8 mouse cellular contexts compared by ENCODE assay signal in the genomic region with DNA sequence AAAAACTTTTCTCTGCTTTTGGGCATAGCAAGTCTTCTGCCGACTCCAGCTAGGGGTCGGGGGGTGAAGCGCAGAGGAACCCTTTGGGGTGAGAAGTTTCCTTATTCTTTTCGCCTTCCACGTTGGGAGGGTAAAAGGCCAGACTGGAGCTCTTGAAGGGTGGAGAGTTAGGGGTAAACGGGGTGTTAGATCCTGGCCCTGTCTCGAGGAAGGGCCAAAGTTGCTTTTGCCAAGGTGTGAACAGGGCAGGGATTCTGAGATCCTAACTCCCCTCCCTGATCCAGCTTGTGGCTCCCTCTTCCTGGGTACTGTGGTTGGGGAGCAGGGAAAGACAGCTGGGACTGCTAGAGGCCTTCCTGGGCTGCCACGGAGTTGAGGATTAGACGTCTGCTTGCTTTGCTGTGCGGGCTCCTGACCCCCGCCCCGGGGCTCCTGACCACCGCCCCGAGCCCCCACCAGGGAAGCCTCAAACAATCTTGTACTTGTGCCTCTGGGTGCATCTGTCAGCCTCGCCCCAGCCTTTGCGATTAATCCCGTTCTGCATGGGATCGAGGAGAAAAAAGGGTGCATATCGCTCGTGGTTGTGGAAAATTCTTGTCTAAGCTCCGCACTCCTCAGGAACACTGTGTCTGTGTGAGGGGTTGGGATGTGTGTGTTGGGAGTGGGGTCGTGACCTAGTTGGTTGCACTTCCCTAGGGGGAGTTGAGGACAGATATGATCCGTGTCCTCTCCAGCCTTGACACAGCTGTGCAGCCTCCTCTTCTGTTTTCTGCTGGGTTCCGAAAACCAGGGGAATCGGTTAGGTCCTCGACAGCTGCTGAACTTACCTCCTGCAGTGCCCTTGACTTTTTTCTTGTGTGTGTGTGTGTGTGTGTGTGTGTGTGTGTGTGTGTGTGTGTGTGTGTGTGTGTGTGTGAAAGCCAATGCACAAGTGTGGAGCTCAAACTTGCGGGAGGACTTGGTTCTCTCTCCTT. TPM values are rescaled to one million over a fixed set of nuclear protein-coding genes. Genes with fewer than 3 reads are reported as not detected.
A peak's percentile ranks its signal among the peaks of the same experiment; 100 is the strongest.
DNase-seq lines count a peak whose midpoint lies in the region; ATAC-seq and TF ChIP-seq lines count a peak whose summit lies in the region.

No protein-coding gene starts in this region.

- peak overlapping the region; percentile 85 for H3K27ac ChIP-seq in lung, postnatal 0 days (ENCODE audit: low read length)
- H3K27ac ChIP-seq in limb, embryonic 12.5 days: no peak overlapping the region
- no peak overlapping the region for H3K27ac ChIP-seq in olfactory bulb, adult 2 months (ENCODE audit: insufficient read depth, low read depth, low read length)

- no peaks in the 10 kb centered on the region for H3K9me3 ChIP-seq in lung, postnatal 0 days (ENCODE audit: low read length)
- H3K9me3 ChIP-seq in limb, embryonic 12.5 days: no peaks in the 10 kb centered on the region

- peak overlapping the region; percentile 90 for H3K9ac ChIP-seq in lung, postnatal 0 days (replicated peaks; ENCODE audit: low read depth)
- H3K9ac ChIP-seq in limb, embryonic 12.5 days (replicated peaks): peak overlapping the region; percentile 67

- no peaks in the 10 kb centered on the region for H3K27me3 ChIP-seq in lung, postnatal 0 days (replicated peaks; ENCODE audit: insufficient read depth, low read length)
- peaks cover 45% of the 10 kb centered on the region for H3K27me3 ChIP-seq in limb, embryonic 12.5 days

- peak; percentile 52 for DNase-seq in adrenal gland, adult 2 months
- no peak for DNase-seq in adrenal gland, adult 18-20 months (ENCODE audit: low spot score in 2 of 2)
- DNase-seq in lung, postnatal 0 days (ENCODE audit: low spot score): no peak
- DNase-seq in lung, postnatal 10 days: no peak
- DNase-seq in right cerebral cortex, postnatal 4 days: no peak

- no peak for TF ChIP-seq CTCF in lung, postnatal 0 days (IDR thresholded peaks at IDR 0.05)
- TF ChIP-seq CTCF in olfactory bulb, adult 2 months (IDR thresholded peaks at IDR 0.05; ENCODE audit: insufficient read depth, low read depth, low read length): no peak

- ATAC-seq in lung, postnatal 0 days: no peak
- ATAC-seq in limb, embryonic 12.5 days (ENCODE audit: insufficient number of reproducible peaks, insufficient read depth, low FRiP score, low TSS enrichment, low read depth): no peak
- no peak for ATAC-seq in frontal cortex, adult (ENCODE audit: low TSS enrichment)

- WGBS in lung, postnatal 0 days: 13% methylated on average over 27 of the region's 27 CpGs
- WGBS in limb, embryonic 12.5 days: 9% methylated on average over 27 of the region's 27 CpGs
- 39% methylated on average over 27 of the region's 27 CpGs for WGBS in olfactory bulb, adult 2 months

- no peak for TF ChIP-seq POLR2A in olfactory bulb, adult 2 months (IDR thresholded peaks at IDR 0.05; ENCODE audit: insufficient read depth, low read depth, low read length)

- H3K4me3 ChIP-seq in lung, postnatal 0 days (ENCODE audit: low read depth, low read length): peak overlapping the region; percentile 76
- H3K4me3 ChIP-seq in limb, embryonic 12.5 days (replicated peaks): peak overlapping the region; percentile 68
- H3K4me3 ChIP-seq in olfactory bulb, adult 2 months (ENCODE audit: insufficient read depth, low read depth, low read length): peak overlapping the region; percentile 54; the same call in 1 of the 2 replicates

- no peaks in the 10 kb centered on the region for H3K36me3 ChIP-seq in lung, postnatal 0 days (ENCODE audit: insufficient read depth, low read length)
- H3K36me3 ChIP-seq in limb, embryonic 12.5 days: no peaks in the 10 kb centered on the region

- peak overlapping the region; percentile 73 for H3K4me2 ChIP-seq in lung, postnatal 0 days (replicated peaks; ENCODE audit: low read depth, low read length)
- H3K4me2 ChIP-seq in limb, embryonic 12.5 days: peak overlapping the region; percentile 94

- H3K4me1 ChIP-seq in lung, postnatal 0 days (ENCODE audit: insufficient read depth, low read depth, low read length): peaks cover 5% of the 10 kb centered on the region
- peaks cover 54% of the 10 kb centered on the region for H3K4me1 ChIP-seq in limb, embryonic 12.5 days (replicated peaks)
- peaks cover 23% of the 10 kb centered on the region for H3K4me1 ChIP-seq in olfactory bulb, adult 2 months (ENCODE audit: control insufficient read depth, insufficient read depth, low read length)

- no peak for TF ChIP-seq EP300 in lung, postnatal 0 days (IDR thresholded peaks at IDR 0.05)

RNA-seq across cellular contexts. Expression of a gene that starts 1.7 kb away (rescaled TPM):
- total RNA-seq in adrenal gland, adult 2 months (2021): 10 to 100 TPM; 11.7 to 19.4 TPM
- 18.0 and 24.1 TPM in 2 replicates for polyA plus RNA-seq in adrenal gland, adult 2 months (2012; rRNA removed)
- total RNA-seq in adrenal gland, adult 18-20 months (2021): 10 to 100 TPM; 12.0 to 18.1 TPM
- 9.7 and 10.3 TPM in 2 replicates for polyA plus RNA-seq in lung, postnatal 0 days (2015; fragmentation: Nextera tagmentation; extraction: Ambion mirVana)
- polyA plus RNA-seq in limb, embryonic 12.5 days (2016; fragmentation: Nextera tagmentation; extraction: Ambion mirVana): 3.1 and 3.9 TPM in 2 replicates
- not detected in 2 replicates for polyA plus RNA-seq in olfactory bulb, adult 2 months (2012; ENCODE audit: insufficient read depth, insufficient read length, low replicate concordance, missing spikeins)
